Mouse (Mus musculus): ENCODE measurements around the gene Ciita. TPM values are rescaled to one million over a fixed set of nuclear protein-coding genes. Genes with fewer than 3 reads are reported as not detected.

The Ciita gene
- total and polyA plus RNA-seq, 2 experiments from 2014 or later: under 0.01 to 0.26 TPM

DNA sequence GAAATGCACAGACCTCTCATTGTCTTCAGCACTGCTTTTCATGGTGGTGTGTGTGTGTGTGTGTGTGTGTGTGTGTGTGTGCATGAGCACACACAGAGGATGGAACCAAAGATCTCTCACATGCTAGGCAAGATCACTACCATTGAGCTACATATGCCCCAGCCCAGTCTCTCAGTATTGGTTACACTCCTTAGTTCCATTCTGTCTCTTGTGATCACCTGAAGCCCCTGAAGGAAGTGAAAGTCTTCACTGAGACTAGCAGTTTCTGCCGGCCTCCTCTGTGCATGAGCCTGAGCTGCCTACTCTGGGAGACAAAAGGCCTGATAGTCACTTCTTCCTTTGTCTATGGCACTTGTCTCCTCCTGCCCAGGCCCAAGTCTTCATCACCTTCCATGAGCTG, 19.3 kb downstream of the Ciita start:
- no peak for TF ChIP-seq CTCF (IDR thresholded peaks at IDR 0.05)
- H3K27ac ChIP-seq (ENCODE audit: low read depth, low read length): no peak overlapping the region
- no peaks in the 10 kb centered on the region for H3K9me3 ChIP-seq (ENCODE audit: low read length)
- no peak overlapping the region for H3K4me3 ChIP-seq (ENCODE audit: low read depth, low read length)
- H3K4me1 ChIP-seq (ENCODE audit: insufficient read depth, low read length): 0 out of 2 replicates have a peak, but pooled peaks cover 2% of the 10 kb centered on the region
- no peak for DNase-seq (ENCODE audit: low spot score)
- H3K27me3 ChIP-seq (ENCODE audit: insufficient read depth, low read length): no peaks in the 10 kb centered on the region
- WGBS: 43% methylated on average over 1 of the region's 1 CpGs
- no peak overlapping the region for H3K4me2 ChIP-seq (ENCODE audit: low read depth, low read length, poor library complexity, severe bottlenecking)
- H3K36me3 ChIP-seq (ENCODE audit: insufficient read depth, low read length): no peaks in the 10 kb centered on the region
- no peak for ATAC-seq (ENCODE audit: low FRiP score)
- no peak overlapping the region for H3K9ac ChIP-seq (replicated peaks; ENCODE audit: low read length, poor library complexity, severe bottlenecking)

- TF ChIP-seq CTCF (IDR thresholded peaks at IDR 0.05): no peak
- WGBS: 17% methylated on average over 8 of the region's 8 CpGs
- no peaks in the 10 kb centered on the region for H3K36me3 ChIP-seq (ENCODE audit: insufficient read depth, low read length)
- H3K4me3 ChIP-seq (ENCODE audit: low read depth, low read length): no peak overlapping the region
- no peak overlapping the region for H3K27ac ChIP-seq (ENCODE audit: low read depth, low read length)
- no peaks in the 10 kb centered on the region for H3K9me3 ChIP-seq (ENCODE audit: low read length)
- 0 out of 2 replicates have a peak, but pooled peaks cover 2% of the 10 kb centered on the region for H3K4me1 ChIP-seq (ENCODE audit: insufficient read depth, low read length)
- ATAC-seq (ENCODE audit: low FRiP score): no peak
- H3K27me3 ChIP-seq (ENCODE audit: insufficient read depth, low read length): no peaks in the 10 kb centered on the region
- H3K4me2 ChIP-seq (ENCODE audit: low read depth, low read length, poor library complexity, severe bottlenecking): no peak overlapping the region
- peak; percentile 24 for DNase-seq (ENCODE audit: low spot score)
- H3K9ac ChIP-seq (replicated peaks; ENCODE audit: low read length, poor library complexity, severe bottlenecking): no peak overlapping the region
Observed at GRCm38 (mm10) chr16:10501865-10502264, 22.0 kb downstream of the Ciita start.

DNA sequence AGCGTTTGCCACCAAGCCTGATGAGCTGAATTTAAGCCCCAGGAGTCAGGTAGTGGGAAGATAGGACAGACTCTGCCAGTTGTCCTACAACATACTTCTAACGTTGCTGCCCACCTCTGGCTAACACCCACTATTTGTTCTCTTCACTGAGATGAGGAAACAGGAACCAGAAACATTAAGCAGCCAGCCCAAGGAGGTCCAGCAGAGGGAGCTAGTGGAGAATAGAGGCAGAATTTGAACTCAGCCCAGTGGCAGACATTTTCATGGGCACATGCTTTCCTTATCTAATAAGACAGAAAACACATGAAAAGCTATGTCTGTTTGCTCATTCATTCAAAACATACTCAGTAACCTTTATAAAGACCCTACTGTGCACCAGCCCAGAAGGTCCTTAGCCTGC, 23.2 kb downstream of the Ciita start:
- WGBS: 71% methylated on average over 2 of the region's 2 CpGs
- Histone ChIP-seq H3K4me1 (ENCODE audit: insufficient read depth, low read length) (0 out of 2 replicates have a peak, but pooled peaks cover 2% of the 10 kb centered on the region), H3K9ac (replicated peaks; ENCODE audit: low read length, poor library complexity, severe bottlenecking) (no peak overlapping the region), H3K27ac (ENCODE audit: low read depth, low read length) (no peak overlapping the region), H3K4me3 (ENCODE audit: low read depth, low read length) (no peak overlapping the region), H3K4me2 (ENCODE audit: low read depth, low read length, poor library complexity, severe bottlenecking) (no peak overlapping the region), H3K9me3 (ENCODE audit: low read length) (no peaks in the 10 kb centered on the region), H3K27me3 (ENCODE audit: insufficient read depth, low read length) (no peaks in the 10 kb centered on the region), H3K36me3 (ENCODE audit: insufficient read depth, low read length) (no peaks in the 10 kb centered on the region)
- DNase-seq (ENCODE audit: low spot score) (no peak), ATAC-seq (ENCODE audit: low FRiP score) (no peak)
- no peak for TF ChIP-seq CTCF (IDR thresholded peaks at IDR 0.05)

- Histone ChIP-seq H3K27me3 (ENCODE audit: insufficient read depth, low read length) (no peaks in the 10 kb centered on the region), H3K4me3 (ENCODE audit: low read depth, low read length) (no peak overlapping the region), H3K27ac (ENCODE audit: low read depth, low read length) (no peak overlapping the region), H3K4me1 (ENCODE audit: insufficient read depth, low read length) (no peaks in the 10 kb centered on the region), H3K9me3 (ENCODE audit: low read length) (no peaks in the 10 kb centered on the region), H3K4me2 (ENCODE audit: low read depth, low read length, poor library complexity, severe bottlenecking) (no peak overlapping the region), H3K36me3 (ENCODE audit: insufficient read depth, low read length) (no peaks in the 10 kb centered on the region), H3K9ac (replicated peaks; ENCODE audit: low read length, poor library complexity, severe bottlenecking) (no peak overlapping the region)
- TF ChIP-seq CTCF (IDR thresholded peaks at IDR 0.05): no peak
- 41% methylated on average over 4 of the region's 4 CpGs for WGBS
- ATAC-seq (ENCODE audit: low FRiP score) (no peak), DNase-seq (ENCODE audit: low spot score) (no peak)
Observed at GRCm38 (mm10) chr16:10507445-10507844, 27.6 kb downstream of the Ciita start.

GRCm38 (mm10) chr16:10508691-10509090, 28.8 kb downstream of the Ciita start:
- no peak for ATAC-seq (ENCODE audit: low FRiP score)

GRCm38 (mm10) chr16:10510477-10511133, 30.7 kb downstream of the Ciita start:
- H3K4me2 ChIP-seq (ENCODE audit: low read depth, low read length, poor library complexity, severe bottlenecking): no peak overlapping the region
- no peaks in the 10 kb centered on the region for H3K9me3 ChIP-seq (ENCODE audit: low read length)
- no peak for ATAC-seq (ENCODE audit: low FRiP score)
- H3K4me1 ChIP-seq (ENCODE audit: insufficient read depth, low read length): no peaks in the 10 kb centered on the region
- no peak for TF ChIP-seq CTCF (IDR thresholded peaks at IDR 0.05)
- 55% methylated on average over 14 of the region's 14 CpGs for WGBS
- H3K9ac ChIP-seq (replicated peaks; ENCODE audit: low read length, poor library complexity, severe bottlenecking): no peak overlapping the region
- H3K27ac ChIP-seq (ENCODE audit: low read depth, low read length): no peak overlapping the region
- H3K27me3 ChIP-seq (ENCODE audit: insufficient read depth, low read length): no peaks in the 10 kb centered on the region
- peak; percentile 22 for DNase-seq (ENCODE audit: low spot score)
- H3K36me3 ChIP-seq (ENCODE audit: insufficient read depth, low read length): no peaks in the 10 kb centered on the region
- H3K4me3 ChIP-seq (ENCODE audit: low read depth, low read length): no peak overlapping the region

More at GRCm38 (mm10) chr16:10508691-10509090, 28.8 kb downstream of the Ciita start:
- DNase-seq (ENCODE audit: low spot score): no peak
- Histone ChIP-seq H3K36me3 (ENCODE audit: insufficient read depth, low read length) (no peaks in the 10 kb centered on the region), H3K27me3 (ENCODE audit: insufficient read depth, low read length) (no peaks in the 10 kb centered on the region), H3K9ac (replicated peaks; ENCODE audit: low read length, poor library complexity, severe bottlenecking) (no peak overlapping the region), H3K4me1 (ENCODE audit: insufficient read depth, low read length) (no peaks in the 10 kb centered on the region), H3K4me3 (ENCODE audit: low read depth, low read length) (no peak overlapping the region), H3K9me3 (ENCODE audit: low read length) (no peaks in the 10 kb centered on the region), H3K27ac (ENCODE audit: low read depth, low read length) (no peak overlapping the region), H3K4me2 (ENCODE audit: low read depth, low read length, poor library complexity, severe bottlenecking) (no peak overlapping the region)
- WGBS: 76% methylated on average over 6 of the region's 6 CpGs
- TF ChIP-seq CTCF (IDR thresholded peaks at IDR 0.05): no peak

Data from midbrain, postnatal 0 days (tissue).